Mouse (Mus musculus) neural tube, embryonic 11.5 days (tissue): Measurements from ENCODE around the gene Tnrc6a. TPM values are rescaled to one million over a fixed set of nuclear protein-coding genes. Genes with fewer than 3 reads are reported as not detected.
"Not testable (repeated sequence)": the region's sequence is repeated elsewhere in the genome, so short reads cannot be mapped to it uniquely, and the experiment has no call there.

Source experiments
- ATAC-seq: fragments of 200-750 bp; cut with Nextera tagmentation; 2 replicates; pipeline ENCODE4 v1.8.0; 2017; ENCODE audit warnings: moderate number of reproducible peaks, mild to moderate bottlenecking, moderate TSS enrichment, moderate library complexity; ENCODE audit not compliant: insufficient read depth, low FRiP score, low TSS enrichment
- DNase-seq: peaks from one replicate; pipeline ENCODE4 v3.0.0-alpha.2; 2015; ENCODE audit warnings: low spot score
- H3K27ac ChIP-seq: fragments of 300-500 bp; sonication (generic); 2 replicates; pipeline ENCODE4 v1.5.1; 2014; ENCODE audit warnings: low read depth, mild to moderate bottlenecking, low read length
- H3K27me3 ChIP-seq: fragments of 300-500 bp; sonication (generic); 2 replicates; pipeline ENCODE4 v1.6.1; 2014; ENCODE audit warnings: mild to moderate bottlenecking, low read length, mixed read lengths; ENCODE audit not compliant: control insufficient read depth, insufficient read depth
- H3K36me3 ChIP-seq: fragments of 300-500 bp; sonication (generic); 2 replicates; pipeline ENCODE4 v1.6.1; 2014; ENCODE audit warnings: mild to moderate bottlenecking, low read length, moderate library complexity, mixed read lengths; ENCODE audit not compliant: control insufficient read depth, insufficient read depth
- H3K4me1 ChIP-seq: fragments of 300-500 bp; sonication (generic); 2 replicates; pipeline ENCODE4 v1.6.1; 2014; ENCODE audit warnings: low read length, mixed read lengths; ENCODE audit not compliant: control insufficient read depth, insufficient read depth
- H3K4me2 ChIP-seq: fragments of 300-500 bp; sonication (generic); 2 replicates; pipeline ENCODE4 v1.6.1; 2014; ENCODE audit warnings: low read depth, mild to moderate bottlenecking, moderate library complexity
- H3K4me3 ChIP-seq: fragments of 300-500 bp; sonication (generic); 2 replicates; pipeline ENCODE4 v1.5.1; 2014; ENCODE audit warnings: low read depth, low read length
- H3K9ac ChIP-seq: fragments of 300-500 bp; sonication (generic); 2 replicates; pipeline ENCODE4 v1.6.1; 2014; ENCODE audit warnings: mild to moderate bottlenecking, low read length
- H3K9me3 ChIP-seq: fragments of 300-500 bp; sonication (generic); 2 replicates; pipeline ENCODE4 v1.6.1; 2016; ENCODE audit warnings: low read length; ENCODE audit not compliant: control insufficient read depth
- WGBS: fragments of 180-500 bp; shearing (Covaris S2); extraction: QIAGEN DNeasy Blood & Tissue Kit; methylation state at CpG from one replicate; pipeline ENCODE4 v1.1.7; 2014; 5-methylcytosine and 5-hydroxymethylcytosine counted together
- polyA plus RNA-seq: library from polyadenylated mRNA; unstranded; fragments of >200 nt; fragmentation: Nextera tagmentation; extraction: Ambion mirVana; gene quantifications from 2 replicates; pipeline ENCODE4 v1.2.1, GENCODE M21; 2014

The Tnrc6a gene
- polyA plus RNA-seq, 1 experiment from 2014 or later = 46.2 TPM

DNA sequence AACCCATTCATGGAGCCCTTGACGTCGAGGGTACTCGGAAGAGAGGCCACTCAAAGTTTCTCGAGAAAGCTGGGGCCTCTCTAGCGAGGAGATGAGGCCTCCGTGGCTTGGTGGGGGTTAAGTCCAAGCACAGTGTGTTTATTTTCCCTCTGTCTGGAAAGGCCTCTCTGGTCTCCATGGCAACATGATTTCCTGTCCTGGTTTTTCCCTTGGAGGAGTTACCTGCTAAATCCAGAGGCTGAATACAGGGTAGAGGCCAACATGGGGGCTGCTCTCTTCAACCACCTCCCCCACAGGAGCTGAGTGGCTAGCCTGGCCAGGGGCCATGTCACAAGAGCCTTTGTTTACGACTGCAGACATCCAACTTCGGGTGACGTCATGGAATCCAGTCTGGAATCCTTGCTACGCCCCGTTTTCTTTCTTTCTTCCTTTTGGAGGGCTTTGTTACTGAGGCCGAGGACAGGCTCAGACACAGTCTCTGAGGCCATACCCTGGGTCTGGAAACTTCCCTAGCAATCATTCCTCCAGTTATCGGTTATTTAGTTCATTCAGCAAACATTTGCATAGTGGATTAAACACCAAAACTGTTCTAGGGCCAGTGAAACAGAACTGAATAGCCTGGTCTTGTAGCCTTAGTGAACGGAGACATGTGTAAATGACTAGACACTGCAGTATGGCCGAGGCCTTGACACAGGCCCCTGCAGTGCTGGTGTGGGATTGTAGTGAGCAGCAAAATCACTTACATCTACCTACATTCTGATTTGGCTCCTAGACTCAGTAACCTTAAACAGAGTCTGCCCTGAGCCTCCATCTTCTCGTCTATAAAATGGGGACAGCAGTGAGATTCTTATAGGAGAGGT, 25.6 kb upstream of the Tnrc6a start:
- no peaks in the 10 kb centered on the region for H3K36me3 ChIP-seq
- H3K9ac ChIP-seq = peak overlapping the region; percentile 1
- no peaks in the 10 kb centered on the region for H3K27me3 ChIP-seq
- WGBS = 24% methylated on average over 16 of the region's 16 CpGs
- DNase-seq (peak; percentile 76), ATAC-seq (peak; percentile 81)
- H3K4me1 ChIP-seq = peaks cover 6% of the 10 kb centered on the region
- no peak overlapping the region for H3K4me3 ChIP-seq
- H3K4me2 ChIP-seq = 0 out of 2 replicates have a peak overlapping the region, but pooled peaks have one; percentile 0
- no peaks in the 10 kb centered on the region for H3K9me3 ChIP-seq
- peak overlapping the region; percentile 71 for H3K27ac ChIP-seq

DNA sequence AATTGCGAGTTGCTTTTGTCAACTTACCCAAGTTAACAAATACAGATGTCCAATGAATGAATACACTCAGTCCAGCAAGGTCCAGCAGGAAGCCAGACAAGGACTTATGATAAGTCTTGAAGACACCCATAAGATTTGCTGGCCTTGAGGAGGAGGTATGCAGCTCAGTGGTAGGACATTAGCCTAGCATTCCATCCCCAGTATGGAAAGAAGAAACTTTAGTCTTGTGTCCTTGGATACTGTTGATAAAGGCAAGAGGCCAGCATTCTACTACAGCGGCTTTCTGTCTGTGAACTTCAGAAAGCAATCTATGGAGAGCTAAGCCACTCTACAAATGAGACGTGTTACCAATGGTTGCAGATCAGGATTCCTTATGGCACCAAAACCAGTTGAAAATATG, 22.4 kb upstream of the Tnrc6a start:
- Histone ChIP-seq H3K4me1 (peaks cover 6% of the 10 kb centered on the region), H3K4me3 (no peak overlapping the region), H3K9me3 (no peaks in the 10 kb centered on the region), H3K36me3 (no peaks in the 10 kb centered on the region), H3K9ac (no peak overlapping the region), H3K4me2 (no peak overlapping the region), H3K27me3 (no peaks in the 10 kb centered on the region), H3K27ac (no peak overlapping the region)
- 92% methylated on average over 3 of the region's 3 CpGs for WGBS
- no peak for ATAC-seq
- no peak for DNase-seq

DNA sequence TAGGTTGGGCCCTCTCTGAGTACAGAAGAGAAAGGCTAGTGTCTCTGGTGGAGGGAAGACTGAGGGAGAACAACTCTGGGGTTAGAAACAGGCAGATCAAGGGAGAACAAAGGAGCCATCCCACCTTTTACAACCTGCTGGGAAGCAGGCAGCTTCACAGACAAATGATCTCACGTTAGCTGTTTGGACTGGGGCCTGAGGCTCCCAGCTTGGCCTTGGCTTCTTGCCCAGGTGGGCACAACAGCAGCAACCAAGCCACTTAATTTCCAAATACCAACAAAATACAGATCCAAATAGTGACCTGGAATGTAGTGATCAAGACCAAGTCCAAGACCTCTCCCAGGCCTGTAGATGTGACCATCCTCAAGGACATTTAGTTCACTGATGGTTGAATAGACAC, 18.3 kb upstream of the Tnrc6a start:
- not testable (repeated sequence) for H3K27me3 ChIP-seq, H3K4me3 ChIP-seq, H3K4me1 ChIP-seq, H3K9me3 ChIP-seq, ATAC-seq, H3K27ac ChIP-seq, H3K9ac ChIP-seq, DNase-seq, H3K4me2 ChIP-seq, H3K36me3 ChIP-seq
- 18% methylated on average over 1 of the region's 1 CpGs for WGBS

DNA sequence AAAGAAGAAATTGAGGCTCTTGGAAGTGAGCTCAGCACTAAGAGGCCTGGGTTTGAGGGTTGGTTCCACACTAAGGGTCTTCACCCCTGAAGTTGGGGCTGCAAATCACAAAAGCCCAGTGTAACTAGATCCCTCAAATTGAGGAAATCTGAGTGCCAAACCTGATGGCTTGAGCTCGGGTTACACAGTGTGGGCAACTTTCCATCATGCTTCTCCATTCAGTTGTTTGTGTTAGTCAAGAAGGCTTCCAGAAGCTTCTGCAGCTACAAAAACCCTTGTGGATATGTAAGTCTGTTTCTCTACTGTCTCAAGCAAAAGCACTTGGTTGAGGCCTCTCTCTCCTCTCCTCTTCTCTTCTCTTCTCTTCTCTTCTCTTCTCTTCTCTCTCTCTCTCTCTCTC, 17.8 kb upstream of the Tnrc6a start:
- H3K4me1 ChIP-seq = no peaks in the 10 kb centered on the region
- DNase-seq (no peak), ATAC-seq (no peak)
- H3K4me3 ChIP-seq = no peak overlapping the region
- no peaks in the 10 kb centered on the region for H3K9me3 ChIP-seq
- no peak overlapping the region for H3K9ac ChIP-seq
- H3K27me3 ChIP-seq = no peaks in the 10 kb centered on the region
- WGBS = 84% methylated on average over 1 of the region's 1 CpGs
- no peaks in the 10 kb centered on the region for H3K36me3 ChIP-seq
- no peak overlapping the region for H3K4me2 ChIP-seq
- no peak overlapping the region for H3K27ac ChIP-seq

DNA sequence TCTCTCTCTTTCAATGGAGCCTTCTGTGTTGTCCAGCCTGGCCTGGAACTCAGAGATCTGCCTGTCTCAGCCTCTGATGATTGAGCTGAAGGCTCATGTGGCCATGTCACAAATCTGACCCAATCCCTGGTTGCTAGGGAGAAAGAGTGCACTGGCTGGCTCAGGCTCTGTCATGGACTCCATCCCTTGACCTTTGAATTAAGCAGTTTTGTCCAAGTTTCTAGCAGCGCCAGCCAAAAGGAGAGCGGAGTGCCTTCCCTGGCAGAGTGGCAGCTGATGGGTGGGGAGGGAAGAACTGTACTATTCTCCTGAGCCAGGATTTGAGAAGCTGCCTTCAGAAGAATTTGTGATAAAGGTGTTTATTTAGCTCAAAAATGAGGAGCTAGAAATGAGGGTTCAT, 17.4 kb upstream of the Tnrc6a start:
- no peak overlapping the region for H3K27ac ChIP-seq
- no peak for DNase-seq
- H3K36me3 ChIP-seq = no peaks in the 10 kb centered on the region
- H3K9me3 ChIP-seq = no peaks in the 10 kb centered on the region
- H3K4me2 ChIP-seq = no peak overlapping the region
- ATAC-seq = no peak
- no peaks in the 10 kb centered on the region for H3K4me1 ChIP-seq
- WGBS = 98% methylated on average over 2 of the region's 2 CpGs
- no peak overlapping the region for H3K4me3 ChIP-seq
- no peaks in the 10 kb centered on the region for H3K27me3 ChIP-seq
- no peak overlapping the region for H3K9ac ChIP-seq

DNA sequence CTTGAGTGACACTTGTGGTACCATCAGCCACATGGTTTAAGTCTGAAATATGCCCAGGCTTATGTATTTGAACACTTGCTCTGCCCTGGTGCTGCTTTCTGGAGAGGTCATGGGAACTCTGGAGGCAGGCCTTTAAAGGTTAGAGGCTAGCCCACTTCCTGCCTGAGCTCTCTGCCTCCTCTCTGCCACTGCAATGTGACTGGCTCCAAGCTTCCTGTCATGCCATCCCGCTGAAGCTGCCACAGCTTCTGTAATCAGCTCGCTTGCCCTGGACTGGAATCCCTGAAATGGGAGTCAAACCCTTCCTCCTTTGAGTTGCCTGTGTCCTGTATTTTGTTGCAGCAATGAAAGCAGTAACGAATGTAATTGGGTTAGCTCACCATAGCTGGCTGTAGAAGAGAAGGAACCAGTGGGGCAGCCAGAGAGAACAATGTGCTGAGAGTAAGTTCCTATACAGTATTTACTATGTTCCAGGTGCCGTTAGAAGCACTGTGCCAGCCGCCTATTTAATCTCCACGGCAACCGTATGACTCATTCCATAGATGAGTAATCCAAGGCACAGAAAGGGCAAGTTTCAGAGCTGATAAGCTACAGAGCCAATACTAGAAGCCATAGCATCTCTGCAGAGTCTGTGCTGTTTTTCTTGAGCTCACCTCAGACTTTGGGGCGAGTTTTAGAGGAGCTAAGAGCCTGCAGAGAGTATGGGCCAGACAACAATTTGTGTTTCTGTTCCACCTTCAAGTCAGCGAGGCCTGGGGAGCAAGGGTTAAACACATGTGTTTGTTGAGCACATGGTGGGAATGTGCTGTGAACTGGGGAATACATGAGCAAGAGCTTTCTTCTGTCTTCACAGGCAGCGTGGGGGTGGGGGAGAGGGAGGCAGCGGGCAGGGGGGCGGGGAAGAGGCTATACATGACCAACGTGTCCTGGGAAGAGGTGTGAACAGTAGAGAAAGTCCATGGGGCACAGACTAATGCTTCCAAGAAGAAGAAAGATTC, 15.3 kb upstream of the Tnrc6a start:
- Histone ChIP-seq H3K4me3 (no peak overlapping the region), H3K4me1 (no peaks in the 10 kb centered on the region), H3K27me3 (no peaks in the 10 kb centered on the region), H3K9me3 (no peaks in the 10 kb centered on the region), H3K4me2 (no peak overlapping the region), H3K9ac (no peak overlapping the region), H3K27ac (no peak overlapping the region), H3K36me3 (no peaks in the 10 kb centered on the region)
- DNase-seq (no peak), ATAC-seq (no peak)
- WGBS = 70% methylated on average over 13 of the region's 13 CpGs

DNA sequence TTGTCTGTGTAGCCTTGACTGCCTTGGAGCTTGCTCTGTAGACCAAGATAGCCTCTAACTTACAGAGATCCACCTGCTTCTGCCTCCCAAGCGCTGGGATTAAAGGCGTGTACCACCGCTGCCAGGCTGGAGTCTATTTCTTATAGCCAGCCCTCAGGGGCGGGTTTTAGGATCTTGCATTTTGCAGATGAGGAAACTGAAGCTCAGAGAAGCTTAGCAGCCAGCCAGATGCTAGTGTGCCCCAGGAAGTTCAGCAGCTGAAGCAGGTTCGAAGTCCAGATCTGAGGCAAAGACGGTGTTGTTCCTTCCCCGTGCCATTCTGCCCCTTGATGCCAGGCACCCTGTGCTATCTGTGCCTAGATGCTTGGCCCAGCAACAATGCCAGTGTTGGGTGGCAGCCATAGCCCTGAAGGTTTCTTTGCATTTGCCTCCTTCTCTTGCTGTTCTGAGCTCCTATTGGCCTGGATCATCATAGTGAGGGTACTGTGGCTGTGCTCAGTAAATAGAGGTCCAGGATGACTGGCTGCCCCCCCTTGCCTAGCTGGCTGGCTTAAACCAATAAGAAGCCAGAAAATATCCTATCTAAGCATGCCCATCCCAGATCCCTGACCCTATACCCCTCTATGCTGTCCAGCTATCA, 14.2 kb upstream of the Tnrc6a start:
- Histone ChIP-seq H3K27ac (no peak overlapping the region), H3K4me1 (no peaks in the 10 kb centered on the region), H3K9me3 (no peaks in the 10 kb centered on the region), H3K36me3 (no peaks in the 10 kb centered on the region), H3K4me3 (no peak overlapping the region), H3K27me3 (no peaks in the 10 kb centered on the region), H3K4me2 (no peak overlapping the region), H3K9ac (no peak overlapping the region)
- 93% methylated on average over 7 of the region's 7 CpGs for WGBS
- no peak for ATAC-seq
- no peak for DNase-seq

DNA sequence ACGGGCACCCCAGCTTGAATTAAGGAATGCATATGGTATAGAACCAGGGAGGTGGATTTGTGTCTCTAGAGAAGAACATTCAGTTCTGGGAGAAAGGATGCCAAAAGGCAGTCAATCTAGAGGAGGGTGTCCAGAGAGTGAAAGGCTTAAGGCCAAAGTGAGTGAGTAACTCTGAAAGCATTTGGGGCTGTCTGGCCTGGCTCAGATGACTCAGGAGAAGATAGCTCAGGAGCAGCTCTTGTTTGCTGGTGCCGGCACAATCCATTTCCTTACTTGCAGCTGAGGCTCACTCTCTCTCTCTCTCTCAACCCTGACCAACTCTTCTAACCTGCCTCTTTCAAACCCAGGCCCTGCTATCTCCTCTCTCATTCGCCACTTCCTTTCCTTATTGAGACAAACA, 13.6 kb upstream of the Tnrc6a start:
- ATAC-seq = no peak
- no peak for DNase-seq
- H3K4me1 ChIP-seq = no peaks in the 10 kb centered on the region
- H3K4me2 ChIP-seq = no peak overlapping the region
- no peaks in the 10 kb centered on the region for H3K9me3 ChIP-seq
- WGBS = 83% methylated on average over 3 of the region's 3 CpGs
- no peak overlapping the region for H3K27ac ChIP-seq
- no peak overlapping the region for H3K9ac ChIP-seq
- H3K36me3 ChIP-seq = no peaks in the 10 kb centered on the region
- H3K4me3 ChIP-seq = no peak overlapping the region
- no peaks in the 10 kb centered on the region for H3K27me3 ChIP-seq
